17 mouse cellular contexts compared by ENCODE assay signal in genomic region chrX:114582311-114582710, GRCm38 (mm10).
A peak's percentile ranks its signal among the peaks of the same experiment; 100 is the strongest.
DNase-seq lines count a peak whose midpoint lies in the region; ATAC-seq and TF ChIP-seq lines count a peak whose summit lies in the region.
"Had no signal": no experiment of that assay in that cellular context is flagged by ENCODE, and none has a peak within 500 bp of the region (broad histone marks: within the 10 kb centered on the region; RNA-seq: fewer than 3 reads in every experiment).

No protein-coding gene starts in this region.

- H3K4me1 ChIP-seq in heart, postnatal 0 days (ENCODE audit: control insufficient read depth, insufficient read depth) = no peaks in the 10 kb centered on the region
- no peaks in the 10 kb centered on the region for H3K4me1 ChIP-seq in MEL (ENCODE audit: control insufficient read depth in 1 of 2, insufficient read depth in 2 of 2, low read length in 2 of 2)
- H3K4me1 ChIP-seq in embryonic facial prominence, embryonic 14.5 days (ENCODE audit: control insufficient read depth, insufficient read depth, low read length) = no peaks in the 10 kb centered on the region
- H3K4me1 ChIP-seq: embryonic facial prominence, embryonic 15.5 days; limb, embryonic 12.5 days; liver, embryonic 15.5 days had no signal

- no peak for TF ChIP-seq POLR2A in MEL (IDR thresholded peaks at IDR 0.05; ENCODE audit: control insufficient read depth in 1 of 2, insufficient read depth in 1 of 2, low read depth in 1 of 2, low read length in 2 of 2, poor library complexity in 1 of 2)

- TF ChIP-seq CTCF in heart, postnatal 0 days (IDR thresholded peaks at IDR 0.05; ENCODE audit: low read depth) = peak; percentile 38
- TF ChIP-seq CTCF in MEL (IDR thresholded peaks at IDR 0.05 in 2 of 3, conservative IDR thresholded peaks at IDR 0.05 in 1 of 3; ENCODE audit: control insufficient read depth in 1 of 3, insufficient read depth in 1 of 3, low read depth in 2 of 3, low read length in 3 of 3, poor library complexity in 1 of 3, severe bottlenecking in 1 of 3) = peak in 2 of 3 experiments; percentile 15 to 96; a peak in 3 of 6 replicates

- no peak for ATAC-seq in heart, postnatal 0 days (ENCODE audit: insufficient read depth, low read depth)
- ATAC-seq in embryonic facial prominence, embryonic 14.5 days (ENCODE audit: low read depth) = no peak
- ATAC-seq: midbrain, embryonic 16.5 days had no signal

- H3K9me3 ChIP-seq in heart, postnatal 0 days (replicated peaks; ENCODE audit: control insufficient read depth, low read length) = no peaks in the 10 kb centered on the region
- H3K9me3 ChIP-seq in MEL (replicated peaks; ENCODE audit: insufficient read depth, low read length) = no peaks in the 10 kb centered on the region
- H3K9me3 ChIP-seq in embryonic facial prominence, embryonic 14.5 days (ENCODE audit: control insufficient read depth, low read length) = no peaks in the 10 kb centered on the region
- H3K9me3 ChIP-seq: embryonic facial prominence, embryonic 15.5 days; limb, embryonic 12.5 days; liver, embryonic 15.5 days had no signal

- no peak overlapping the region for H3K4me3 ChIP-seq in heart, postnatal 0 days (ENCODE audit: low read depth, low read length)
- H3K4me3 ChIP-seq in MEL (ENCODE audit: control insufficient read depth in 1 of 2, insufficient read depth in 1 of 2, low read depth in 2 of 2, low read length in 2 of 2) = no peak overlapping the region
- H3K4me3 ChIP-seq in embryonic facial prominence, embryonic 14.5 days (ENCODE audit: low read depth, low read length) = no peak overlapping the region
- H3K4me3 ChIP-seq: embryonic facial prominence, embryonic 15.5 days; gastrocnemius, adult 2 months; limb, embryonic 12.5 days; liver, embryonic 15.5 days had no signal

- H3K79me2 ChIP-seq in MEL (ENCODE audit: control insufficient read depth, insufficient read depth, low read length, poor library complexity) = no peaks in the 10 kb centered on the region

- H3K27ac ChIP-seq in heart, postnatal 0 days (ENCODE audit: low read depth) = no peak overlapping the region
- no peak overlapping the region for H3K27ac ChIP-seq in MEL (ENCODE audit: control insufficient read depth, low read depth, low read length)
- H3K27ac ChIP-seq in embryonic facial prominence, embryonic 14.5 days (replicated peaks; ENCODE audit: low read depth, low read length) = no peak overlapping the region
- H3K27ac ChIP-seq: embryonic facial prominence, embryonic 15.5 days; gastrocnemius, adult 2 months; limb, embryonic 12.5 days; liver, embryonic 15.5 days had no signal

- no peaks in the 10 kb centered on the region for H3K27me3 ChIP-seq in heart, postnatal 0 days (ENCODE audit: control insufficient read depth, insufficient read depth, low read length)
- H3K27me3 ChIP-seq in MEL (ENCODE audit: control insufficient read depth in 1 of 2, insufficient read depth in 2 of 2, low read length in 2 of 2) = no peaks in the 10 kb centered on the region
- H3K27me3 ChIP-seq in embryonic facial prominence, embryonic 14.5 days (replicated peaks; ENCODE audit: control insufficient read depth, insufficient read depth, low read length) = no peaks in the 10 kb centered on the region
- H3K27me3 ChIP-seq: embryonic facial prominence, embryonic 15.5 days; limb, embryonic 12.5 days; liver, embryonic 15.5 days had no signal

- intact Hi-C loops in heart, postnatal 25 days (cut with DNase I) = no loop called here
- intact Hi-C loops in left cerebral cortex, postnatal 14 days (cut with DNase I) = no loop called here
- intact Hi-C loops in left cerebral cortex, postnatal 36 days (cut with DNase I) = no loop called here

- WGBS in heart, postnatal 0 days = 34% methylated on average over 1 of the region's 1 CpGs
- 50% methylated on average over 1 of the region's 1 CpGs for WGBS in embryonic facial prominence, embryonic 14.5 days

- no peak overlapping the region for H3K4me2 ChIP-seq in heart, postnatal 0 days (ENCODE audit: low read depth, low read length)
- H3K4me2 ChIP-seq in embryonic facial prominence, embryonic 14.5 days (ENCODE audit: low read depth, low read length) = no peak overlapping the region
- H3K4me2 ChIP-seq: embryonic facial prominence, embryonic 15.5 days; limb, embryonic 12.5 days; liver, embryonic 15.5 days had no signal

- H3K9ac ChIP-seq in heart, postnatal 0 days (replicated peaks; ENCODE audit: low read depth, low read length) = no peak overlapping the region
- H3K9ac ChIP-seq in MEL (ENCODE audit: control insufficient read depth, low read depth, low read length, poor library complexity, severe bottlenecking) = no peak overlapping the region
- no peak overlapping the region for H3K9ac ChIP-seq in embryonic facial prominence, embryonic 14.5 days (ENCODE audit: low read depth, low read length)
- H3K9ac ChIP-seq: embryonic facial prominence, embryonic 15.5 days; limb, embryonic 12.5 days; liver, embryonic 15.5 days had no signal

- H3K36me3 ChIP-seq in heart, postnatal 0 days (replicated peaks; ENCODE audit: control insufficient read depth, insufficient read depth, low read length) = no peaks in the 10 kb centered on the region
- no peaks in the 10 kb centered on the region for H3K36me3 ChIP-seq in MEL (ENCODE audit: control insufficient read depth in 1 of 2, insufficient read depth in 2 of 2, low read length in 2 of 2)
- H3K36me3 ChIP-seq in embryonic facial prominence, embryonic 14.5 days (ENCODE audit: control insufficient read depth, insufficient read depth, low read length) = no peaks in the 10 kb centered on the region
- H3K36me3 ChIP-seq: embryonic facial prominence, embryonic 15.5 days; limb, embryonic 12.5 days; liver, embryonic 15.5 days had no signal

- TF ChIP-seq EP300 in heart, postnatal 0 days (IDR thresholded peaks at IDR 0.05; ENCODE audit: low read depth) = no peak
- TF ChIP-seq EP300 in MEL (IDR thresholded peaks at IDR 0.05; ENCODE audit: low read depth in 1 of 2, low read length in 2 of 2) = no peak

- peak; percentile 97 for TF ChIP-seq RAD21 in MEL (IDR thresholded peaks at IDR 0.05; ENCODE audit: low read depth, low read length)

- DNase-seq in heart, postnatal 0 days (ENCODE audit: low spot score) = no peak
- no peak for DNase-seq in heart, postnatal 25 days (ENCODE audit: low spot score)
- peak; percentile 3 to 30 for DNase-seq in left cerebral cortex, postnatal 14 days (ENCODE audit: low spot score in 2 of 2)
- DNase-seq in left cerebral cortex, postnatal 36 days (ENCODE audit: low spot score in 2 of 2) = no peak
- DNase-seq in MEL (ENCODE audit: low read depth, low spot score) = peak; percentile 58
- peak; percentile 5 for DNase-seq in embryonic facial prominence, embryonic 14.5 days (ENCODE audit: low spot score)
- no peak for DNase-seq in spleen, postnatal 14 days (ENCODE audit: low spot score in 2 of 2)
- DNase-seq: adrenal gland, postnatal 14 days; cerebellum, postnatal 14 days; gastrocnemius, adult 2 months; heart, adult 18-20 months; lung, postnatal 4 days; thymus, adult 2 months had no signal

TF ChIP-seq in MEL, 35 proteins besides CTCF, POLR2A, EP300 and RAD21:
- no peak for TF ChIP-seq ZNF384 (IDR thresholded peaks at IDR 0.05; ENCODE audit: low read depth, low read length)
- TF ChIP-seq ZC3H11A (IDR thresholded peaks at IDR 0.05; ENCODE audit: low read depth, low read length) = peak; percentile 85
- TF ChIP-seq SMC3 (IDR thresholded peaks at IDR 0.05; ENCODE audit: low read depth, low read length) = peak; percentile 83

Comparison
In these comparisons a context has a peak if more than half of its experiments do, and no peak if none do; other contexts are left out.
1. DNase-seq: peak in left cerebral cortex, postnatal 14 days (2 of 2), MEL (single experiment) and embryonic facial prominence, embryonic 14.5 days (single experiment); none in heart, postnatal 0 days (single experiment), heart, postnatal 25 days (single experiment), left cerebral cortex, postnatal 36 days (0 of 2) and spleen, postnatal 14 days (0 of 2).